Mouse (Mus musculus): ENCODE measurements at regions not wholly inside any gene's neighbourhood (a gene's known extent, or its start where the extent isn't known, plus 50 kb on each side); places are given as distances from the start of the nearest gene placed in this dataset.

- DNase-seq (ENCODE audit: low spot score): no peak
Measured at GRCm38 (mm10) chr15:72321528-72321927, 1512.8 kb upstream of the Gm6569 start.

GRCm38 (mm10) chr15:72322127-72322526, 1512.2 kb upstream of the Gm6569 start:
- DNase-seq (ENCODE audit: low spot score): no peak

- no peak for DNase-seq (ENCODE audit: low spot score)
Measured at GRCm38 (mm10) chr15:72323158-72323557, 1511.2 kb upstream of the Gm6569 start.

GRCm38 (mm10) chr15:72331262-72331661, 1503.1 kb upstream of the Gm6569 start:
- DNase-seq (ENCODE audit: low spot score): no peak

- no peak for DNase-seq (ENCODE audit: low spot score)
Measured at GRCm38 (mm10) chr15:72334497-72334896, 1499.9 kb upstream of the Gm6569 start.

GRCm38 (mm10) chr15:72339629-72340028, 1494.7 kb upstream of the Gm6569 start:
- DNase-seq (ENCODE audit: low spot score): no peak

GRCm38 (mm10) chr15:72341991-72342390, 1492.4 kb upstream of the Gm6569 start:
- DNase-seq (ENCODE audit: low spot score): no peak

GRCm38 (mm10) chr15:72342504-72342903, 1491.9 kb upstream of the Gm6569 start:
- DNase-seq (ENCODE audit: low spot score): no peak

- DNase-seq (ENCODE audit: low spot score): no peak
Measured at GRCm38 (mm10) chr15:72343794-72344193, 1490.6 kb upstream of the Gm6569 start.

- DNase-seq (ENCODE audit: low spot score): no peak
Measured at GRCm38 (mm10) chr15:72353371-72353770, 1481.0 kb upstream of the Gm6569 start.

- no peak for DNase-seq (ENCODE audit: low spot score)
Measured at GRCm38 (mm10) chr15:72355626-72356025, 1478.7 kb upstream of the Gm6569 start.

GRCm38 (mm10) chr15:72359636-72360035, 1474.7 kb upstream of the Gm6569 start:
- DNase-seq (ENCODE audit: low spot score): no peak

GRCm38 (mm10) chr15:72360049-72360448, 1474.3 kb upstream of the Gm6569 start:
- DNase-seq (ENCODE audit: low spot score): no peak

- DNase-seq (ENCODE audit: low spot score): no peak
Measured at GRCm38 (mm10) chr15:72360463-72361030, 1473.8 kb upstream of the Gm6569 start.

GRCm38 (mm10) chr15:72373041-72373440, 1461.3 kb upstream of the Gm6569 start:
- no peak for DNase-seq (ENCODE audit: low spot score)

GRCm38 (mm10) chr15:72377201-72377600, 1457.2 kb upstream of the Gm6569 start:
- DNase-seq (ENCODE audit: low spot score): no peak

GRCm38 (mm10) chr15:72379291-72379690, 1455.1 kb upstream of the Gm6569 start:
- DNase-seq (ENCODE audit: low spot score): no peak

GRCm38 (mm10) chr15:72381164-72381563, 1453.2 kb upstream of the Gm6569 start:
- DNase-seq (ENCODE audit: low spot score): no peak

GRCm38 (mm10) chr15:72381744-72382143, 1452.6 kb upstream of the Gm6569 start:
- no peak for DNase-seq (ENCODE audit: low spot score)

GRCm38 (mm10) chr15:72382521-72382920, 1451.8 kb upstream of the Gm6569 start:
- no peak for DNase-seq (ENCODE audit: low spot score)

- no peak for DNase-seq (ENCODE audit: low spot score)
Measured at GRCm38 (mm10) chr15:72383062-72383461, 1451.3 kb upstream of the Gm6569 start.

GRCm38 (mm10) chr15:72383470-72383869, 1450.9 kb upstream of the Gm6569 start:
- DNase-seq (ENCODE audit: low spot score): no peak

- no peak for DNase-seq (ENCODE audit: low spot score)
Measured at GRCm38 (mm10) chr15:72393226-72393625, 1441.1 kb upstream of the Gm6569 start.

- DNase-seq (ENCODE audit: low spot score): no peak
Measured at GRCm38 (mm10) chr15:72411956-72412355, 1422.4 kb upstream of the Gm6569 start.

Data from urinary bladder, postnatal 25 days (tissue).